ENCODE assay signal across 21 mouse cellular contexts in genomic region chr9:91373811-91374575, GRCm38 (mm10). TPM values are rescaled to one million over a fixed set of nuclear protein-coding genes. Genes with fewer than 3 reads are reported as not detected.
DNase-seq lines count a peak whose midpoint lies in the region; ATAC-seq and TF ChIP-seq lines count a peak whose summit lies in the region.
"Had no signal": no experiment of that assay in that cellular context is flagged by ENCODE, and none has a peak within 500 bp of the region (broad histone marks: within the 10 kb centered on the region; RNA-seq: fewer than 3 reads in every experiment).

No protein-coding gene starts in this region.

- peaks cover 55% of the 10 kb centered on the region for H3K4me1 ChIP-seq in hindbrain, embryonic 10.5 days (replicated peaks)
- peaks cover 7% of the 10 kb centered on the region; the same call in 1 of the 2 replicates for H3K4me1 ChIP-seq in hindbrain, embryonic 12.5 days
- no peaks in the 10 kb centered on the region for H3K4me1 ChIP-seq in forebrain, embryonic 14.5 days (ENCODE audit: control insufficient read depth, insufficient read depth, low read length)
- H3K4me1 ChIP-seq in hindbrain, postnatal 0 days (ENCODE audit: insufficient read depth, low read length) = no peaks in the 10 kb centered on the region; the same call in 1 of the 2 replicates
- peaks cover 6% of the 10 kb centered on the region; the same call in 1 of the 2 replicates for H3K4me1 ChIP-seq in neural tube, embryonic 14.5 days (ENCODE audit: control insufficient read depth, insufficient read depth, low read length)
- H3K4me1 ChIP-seq: embryonic facial prominence, embryonic 15.5 days had no signal

- no peak for ATAC-seq in hindbrain, embryonic 12.5 days (ENCODE audit: low FRiP score)
- no peak for ATAC-seq in forebrain, embryonic 14.5 days
- ATAC-seq in hindbrain, postnatal 0 days = no peak
- no peak for ATAC-seq in neural tube, embryonic 14.5 days (ENCODE audit: low read depth)
- ATAC-seq: lung, postnatal 0 days had no signal

- H3K4me2 ChIP-seq in hindbrain, embryonic 12.5 days (replicated peaks) = no peak overlapping the region
- H3K4me2 ChIP-seq in forebrain, embryonic 14.5 days (ENCODE audit: low read length) = peak overlapping the region; percentile 32; the same call in 1 of the 2 replicates
- H3K4me2 ChIP-seq in hindbrain, postnatal 0 days (ENCODE audit: low read depth, low read length) = peak overlapping the region; percentile 62
- peak overlapping the region; percentile 4; the same call in 1 of the 2 replicates for H3K4me2 ChIP-seq in neural tube, embryonic 14.5 days (ENCODE audit: low read depth, low read length)
- H3K4me2 ChIP-seq: embryonic facial prominence, embryonic 15.5 days had no signal

- H3K9ac ChIP-seq in hindbrain, embryonic 12.5 days = no peak overlapping the region
- H3K9ac ChIP-seq in forebrain, embryonic 14.5 days (ENCODE audit: low read length) = 0 out of 2 replicates have a peak overlapping the region, but pooled peaks have one; percentile 2
- H3K9ac ChIP-seq in hindbrain, postnatal 0 days (replicated peaks; ENCODE audit: low read length) = peak overlapping the region; percentile 13; the same call in 1 of the 2 replicates
- H3K9ac ChIP-seq in neural tube, embryonic 14.5 days (replicated peaks; ENCODE audit: low read depth, low read length) = no peak overlapping the region
- H3K9ac ChIP-seq: embryonic facial prominence, embryonic 15.5 days; liver, embryonic 14.5 days had no signal

- no peak for TF ChIP-seq CTCF in hindbrain, postnatal 0 days (IDR thresholded peaks at IDR 0.05; ENCODE audit: low read depth)

- H3K27ac ChIP-seq in hindbrain, embryonic 10.5 days = no peak overlapping the region
- H3K27ac ChIP-seq in hindbrain, embryonic 12.5 days = no peak overlapping the region
- H3K27ac ChIP-seq in forebrain, embryonic 14.5 days (ENCODE audit: low read depth, low read length) = peak overlapping the region; percentile 55
- H3K27ac ChIP-seq in hindbrain, postnatal 0 days = peak overlapping the region; percentile 69
- peak overlapping the region; percentile 2; the same call in 1 of the 2 replicates for H3K27ac ChIP-seq in neural tube, embryonic 14.5 days (ENCODE audit: low read depth, low read length)
- H3K27ac ChIP-seq: embryonic facial prominence, embryonic 15.5 days; heart, embryonic 10.5 days; limb, embryonic 10.5 days; liver, embryonic 14.5 days had no signal

- H3K36me3 ChIP-seq in hindbrain, embryonic 10.5 days = no peaks in the 10 kb centered on the region
- H3K36me3 ChIP-seq in hindbrain, embryonic 12.5 days = no peaks in the 10 kb centered on the region
- no peaks in the 10 kb centered on the region for H3K36me3 ChIP-seq in forebrain, embryonic 14.5 days (ENCODE audit: control insufficient read depth, insufficient read depth, low read length)
- no peaks in the 10 kb centered on the region for H3K36me3 ChIP-seq in hindbrain, postnatal 0 days (ENCODE audit: insufficient read depth, low read length)
- H3K36me3 ChIP-seq in neural tube, embryonic 14.5 days (ENCODE audit: control insufficient read depth, insufficient read depth, low read length) = no peaks in the 10 kb centered on the region
- H3K36me3 ChIP-seq: embryonic facial prominence, embryonic 15.5 days; heart, embryonic 10.5 days; limb, embryonic 10.5 days had no signal

- peak; percentile 1 for DNase-seq in hindbrain, embryonic 10.5 days (ENCODE audit: low spot score)
- no peak for DNase-seq in forebrain, embryonic 14.5 days (ENCODE audit: low spot score)
- peak; percentile 57 for DNase-seq in hindbrain, postnatal 0 days (ENCODE audit: low spot score)
- no peak for DNase-seq in lung, postnatal 10 days
- no peak for DNase-seq in B cell, adult 2 months
- DNase-seq: adrenal gland, adult 8-10 months; gastrocnemius, postnatal 25 days; heart, postnatal 36 days; kidney, adult 2 months; kidney, postnatal 36 days; layer of hippocampus, postnatal 36 days; right cerebral cortex, postnatal 4 days had no signal

- H3K4me3 ChIP-seq in hindbrain, embryonic 10.5 days = no peak overlapping the region
- no peak overlapping the region for H3K4me3 ChIP-seq in hindbrain, embryonic 12.5 days
- H3K4me3 ChIP-seq in forebrain, embryonic 14.5 days (ENCODE audit: low read depth, low read length) = no peak overlapping the region
- no peak overlapping the region for H3K4me3 ChIP-seq in hindbrain, postnatal 0 days (ENCODE audit: low read length)
- H3K4me3 ChIP-seq in neural tube, embryonic 14.5 days (ENCODE audit: low read depth, low read length) = peak overlapping the region; percentile 3; the same call in 1 of the 2 replicates
- H3K4me3 ChIP-seq: embryonic facial prominence, embryonic 15.5 days; heart, embryonic 10.5 days; limb, embryonic 10.5 days; megakaryocyte, embryonic 14.5 days had no signal

- no peaks in the 10 kb centered on the region for H3K9me3 ChIP-seq in hindbrain, embryonic 10.5 days
- H3K9me3 ChIP-seq in hindbrain, embryonic 12.5 days (replicated peaks) = no peaks in the 10 kb centered on the region
- no peaks in the 10 kb centered on the region for H3K9me3 ChIP-seq in forebrain, embryonic 14.5 days (replicated peaks; ENCODE audit: control insufficient read depth, low read length)
- H3K9me3 ChIP-seq in hindbrain, postnatal 0 days (ENCODE audit: low read length) = no peaks in the 10 kb centered on the region
- H3K9me3 ChIP-seq in neural tube, embryonic 14.5 days (ENCODE audit: control insufficient read depth, low read length) = no peaks in the 10 kb centered on the region
- H3K9me3 ChIP-seq: embryonic facial prominence, embryonic 15.5 days; heart, embryonic 10.5 days; limb, embryonic 10.5 days had no signal

- 29% methylated on average over 3 of the region's 3 CpGs for WGBS in hindbrain, embryonic 10.5 days
- 35% methylated on average over 3 of the region's 3 CpGs for WGBS in hindbrain, embryonic 12.5 days
- WGBS in forebrain, embryonic 14.5 days = 43% methylated on average over 3 of the region's 3 CpGs
- WGBS in hindbrain, postnatal 0 days = 26% methylated on average over 3 of the region's 3 CpGs
- 27% methylated on average over 3 of the region's 3 CpGs for WGBS in neural tube, embryonic 14.5 days

- H3K27me3 ChIP-seq in hindbrain, embryonic 10.5 days (ENCODE audit: insufficient read depth, poor library complexity, severe bottlenecking) = peaks cover 100% of the 10 kb centered on the region
- H3K27me3 ChIP-seq in hindbrain, embryonic 12.5 days = peaks cover 95% of the 10 kb centered on the region
- H3K27me3 ChIP-seq in forebrain, embryonic 14.5 days (replicated peaks; ENCODE audit: control insufficient read depth, insufficient read depth, low read length) = peaks cover 87% of the 10 kb centered on the region
- peaks cover 34% of the 10 kb centered on the region for H3K27me3 ChIP-seq in hindbrain, postnatal 0 days (ENCODE audit: insufficient read depth, low read length)
- H3K27me3 ChIP-seq in neural tube, embryonic 14.5 days (ENCODE audit: control insufficient read depth, insufficient read depth, low read length) = peaks cover 35% of the 10 kb centered on the region

RNA-seq across cellular contexts. Expression of gene Zic1, which starts 8.4 kb away (rescaled TPM):
- polyA plus RNA-seq in hindbrain, embryonic 10.5 days (2016; fragmentation: Nextera tagmentation; extraction: Ambion mirVana) = 6.9 and 8.1 TPM in 2 replicates
- 17.0 and 17.9 TPM in 2 replicates for polyA plus RNA-seq in hindbrain, embryonic 12.5 days (2016; fragmentation: Nextera tagmentation; extraction: Ambion mirVana)
- 14.4 and 14.8 TPM in 2 replicates for polyA plus RNA-seq in forebrain, embryonic 14.5 days (2014; fragmentation: Nextera tagmentation; extraction: Ambion mirVana)
- total RNA-seq in hindbrain, postnatal 0 days (2014; rRNA removed) = 281 and 342 TPM in 2 replicates
- polyA plus RNA-seq in hindbrain, postnatal 0 days (2015; fragmentation: Nextera tagmentation; extraction: Ambion mirVana) = 19.7 and 21.5 TPM in 2 replicates
- 28.7 and 30.5 TPM in 2 replicates for polyA plus RNA-seq in neural tube, embryonic 14.5 days (2014; fragmentation: Nextera tagmentation; extraction: Ambion mirVana)
- total RNA-seq: common myeloid progenitor, adult 5-6 weeks had no signal
- polyA plus RNA-seq: heart, embryonic 10.5 days; kidney, adult 2 months; lung, postnatal 0 days had no signal

RNA-seq across cellular contexts. Expression of gene Zic4, which starts 11.8 kb away (rescaled TPM):
- 16.9 and 19.8 TPM in 2 replicates for polyA plus RNA-seq in hindbrain, embryonic 10.5 days (2016; fragmentation: Nextera tagmentation; extraction: Ambion mirVana)
- 54.0 and 55.0 TPM in 2 replicates for polyA plus RNA-seq in hindbrain, embryonic 12.5 days (2016; fragmentation: Nextera tagmentation; extraction: Ambion mirVana)
- polyA plus RNA-seq in forebrain, embryonic 14.5 days (2014; fragmentation: Nextera tagmentation; extraction: Ambion mirVana) = 45.1 and 56.3 TPM in 2 replicates
- 107 and 144 TPM in 2 replicates for total RNA-seq in hindbrain, postnatal 0 days (2014; rRNA removed)
- 51.0 and 58.2 TPM in 2 replicates for polyA plus RNA-seq in hindbrain, postnatal 0 days (2015; fragmentation: Nextera tagmentation; extraction: Ambion mirVana)
- polyA plus RNA-seq in neural tube, embryonic 14.5 days (2014; fragmentation: Nextera tagmentation; extraction: Ambion mirVana) = 46.7 and 50.5 TPM in 2 replicates
- total RNA-seq: adrenal gland, adult 8-10 months; common myeloid progenitor, adult 5-6 weeks; gastrocnemius, postnatal 25 days; heart, postnatal 36 days had no signal
- polyA plus RNA-seq: kidney, adult 2 months; lung, postnatal 0 days had no signal

Comparison
In these comparisons a context has a peak if more than half of its experiments do, and no peak if none do; other contexts are left out.
1. H3K27ac ChIP-seq: peak in forebrain, embryonic 14.5 days (single experiment), hindbrain, postnatal 0 days (single experiment) and neural tube, embryonic 14.5 days (single experiment); none in hindbrain, embryonic 10.5 days (single experiment) and hindbrain, embryonic 12.5 days (single experiment).
2. H3K9ac ChIP-seq: peak in forebrain, embryonic 14.5 days (single experiment) and hindbrain, postnatal 0 days (single experiment); none in hindbrain, embryonic 12.5 days (single experiment) and neural tube, embryonic 14.5 days (single experiment).
3. DNase-seq: peak in hindbrain, embryonic 10.5 days (single experiment) and hindbrain, postnatal 0 days (single experiment); none in forebrain, embryonic 14.5 days (single experiment), lung, postnatal 10 days (single experiment) and B cell, adult 2 months (0 of 2).